Mouse (Mus musculus) liver, adult (tissue): ENCODE results near the gene Sms.

Source experiments
- GATA4 ChIP-seq: IDR thresholded peaks from 2 replicates; pipeline ENCODE4 v1.6.1; 2014; ENCODE audit warnings: mild to moderate bottlenecking, low read length; ENCODE audit not compliant: insufficient replicate concordance

Sms gene

DNA sequence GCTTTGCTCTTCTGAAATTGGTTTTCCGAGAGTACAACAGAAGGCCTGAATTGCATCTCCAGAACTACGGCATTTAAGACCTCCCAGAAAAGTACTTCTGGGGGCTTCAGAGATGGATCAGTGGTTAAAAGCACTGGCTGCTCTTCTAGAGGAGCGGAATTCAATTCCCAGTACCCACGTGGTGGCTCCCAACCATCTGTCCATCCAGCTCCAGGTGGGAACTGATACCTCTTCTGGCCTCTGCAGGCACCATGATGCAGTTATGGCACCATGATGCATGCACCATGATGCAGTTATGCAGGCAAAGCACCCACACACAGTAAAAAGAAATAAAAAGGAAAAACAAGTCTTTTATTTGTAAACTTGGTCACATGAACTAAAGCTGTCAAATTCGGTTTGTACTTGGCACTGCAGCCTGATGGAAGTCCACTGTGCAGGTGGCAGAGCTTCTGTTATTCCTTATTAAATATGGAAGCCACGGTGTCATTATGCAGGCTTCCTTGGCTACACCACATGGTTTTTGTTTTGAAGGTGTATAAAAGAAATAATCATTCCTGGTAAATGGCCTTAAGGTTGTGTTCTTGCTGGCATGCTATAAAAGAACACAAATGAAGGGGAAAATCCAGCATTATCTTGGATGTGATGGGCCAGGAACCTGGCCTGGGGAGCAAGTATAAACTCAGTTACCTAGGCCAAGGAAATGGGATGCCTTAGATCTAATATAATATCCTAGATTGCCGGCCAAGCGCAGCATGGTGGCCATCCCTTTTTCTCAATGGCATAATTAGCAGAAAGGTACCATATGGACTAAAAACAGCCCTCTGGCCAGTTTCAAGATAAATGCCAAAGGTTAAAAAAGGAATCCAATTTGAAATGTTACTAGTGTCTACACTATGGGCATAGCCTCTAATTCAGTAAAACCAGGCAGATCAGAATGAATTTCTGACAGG is 20.1 kb downstream of the Sms start:
- TF ChIP-seq GATA4: no peak

DNA sequence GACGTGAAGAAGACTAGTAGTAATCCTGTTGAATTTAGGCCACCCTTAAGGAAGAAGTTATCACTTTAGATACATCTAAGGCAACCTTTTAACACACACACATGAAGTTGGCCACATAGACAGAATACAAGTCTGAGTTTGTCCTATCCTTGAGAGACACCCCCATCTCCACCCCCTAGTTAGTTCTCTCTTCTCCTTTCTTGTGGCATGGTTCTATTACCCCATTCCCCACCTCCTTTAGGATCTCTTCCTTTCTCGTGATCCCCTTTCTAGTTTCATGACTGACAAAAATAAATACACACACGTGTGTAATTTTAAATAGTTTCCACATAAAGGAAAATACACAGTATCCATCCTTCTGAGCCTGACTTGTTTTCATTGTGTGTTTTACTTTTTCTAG is 23.3 kb downstream of the Sms start:
- no peak for TF ChIP-seq GATA4

- no peak for TF ChIP-seq GATA4
These were observed 24.0 kb downstream of the Sms start for GRCm38 (mm10) chrX:157468055-157468454.

DNA sequence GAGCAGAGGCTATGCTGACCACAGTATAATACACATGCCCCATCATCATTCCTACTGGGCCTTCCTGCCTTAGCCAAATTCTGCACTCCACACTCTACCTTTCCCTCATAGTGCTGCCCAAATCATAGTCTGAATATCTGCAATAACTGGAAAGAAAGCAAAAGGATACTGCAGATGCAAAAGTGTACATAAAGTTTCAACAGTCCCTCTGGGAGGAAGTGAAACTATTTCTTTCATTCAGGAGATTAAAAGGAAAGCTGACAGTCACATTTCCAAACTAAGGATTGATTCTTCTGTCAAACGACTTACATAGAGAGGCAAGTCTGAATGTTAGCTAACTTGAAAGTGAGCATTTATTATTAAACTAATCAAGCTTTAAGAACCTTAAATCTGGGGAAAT is 26.1 kb downstream of the Sms start:
- TF ChIP-seq GATA4: no peak

DNA sequence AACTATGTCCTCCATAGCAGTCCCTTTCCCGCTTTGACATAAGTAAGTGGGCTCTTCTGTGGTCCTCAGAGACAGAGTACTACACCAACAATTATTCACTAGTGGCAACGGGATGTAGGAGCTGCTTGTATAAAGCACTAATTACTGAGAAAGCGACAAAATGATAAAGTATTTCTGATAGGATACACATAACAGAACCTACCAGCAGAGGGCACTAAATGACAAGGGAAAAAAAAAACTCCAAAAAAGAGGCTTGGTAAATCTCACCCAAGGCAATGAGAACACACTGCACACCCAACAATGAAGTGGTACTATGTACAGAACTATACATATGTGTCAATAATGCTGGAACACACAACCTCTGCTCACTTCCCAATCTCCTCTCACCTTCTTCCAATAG is 29.4 kb downstream of the Sms start:
- TF ChIP-seq GATA4: no peak

DNA sequence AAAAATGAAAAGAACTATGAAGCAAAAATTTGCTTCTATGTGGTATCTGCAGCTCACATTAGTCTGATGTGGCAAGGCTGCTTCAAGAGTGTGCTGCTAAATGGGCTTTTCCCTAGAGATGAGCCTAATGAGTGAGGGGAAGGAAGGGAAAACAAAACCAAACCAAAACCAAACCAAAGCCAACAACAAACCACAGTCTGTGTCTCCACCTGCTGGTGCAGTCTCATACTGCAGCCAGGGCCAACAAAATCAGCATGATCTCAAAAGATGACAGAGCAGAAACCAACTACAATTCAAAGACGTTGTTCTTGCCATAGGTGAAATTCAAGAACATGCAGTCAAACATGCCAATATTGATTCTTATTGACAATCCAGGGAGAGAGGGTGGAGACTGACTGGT is 37.7 kb downstream of the Sms start:
- no peak for TF ChIP-seq GATA4

DNA sequence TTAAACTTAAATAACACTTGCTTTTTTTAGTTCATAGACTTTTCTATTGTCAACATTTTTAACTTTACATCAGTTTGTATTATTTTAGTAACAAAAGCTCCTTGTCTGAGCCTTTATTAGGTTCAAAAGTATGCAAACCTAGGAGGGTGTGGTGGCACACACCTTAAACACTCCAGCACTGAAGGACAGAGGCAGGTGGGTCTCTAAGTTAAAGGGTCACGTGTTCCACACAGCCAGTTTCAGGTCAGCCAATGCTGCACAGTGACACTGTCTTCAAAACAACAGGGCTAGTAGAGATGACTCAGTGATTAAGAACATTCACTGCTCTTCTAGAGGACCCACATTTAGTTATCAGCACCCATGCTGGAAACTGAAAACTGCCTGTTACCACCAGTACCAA is 43.1 kb downstream of the Sms start:
- no peak for TF ChIP-seq GATA4

DNA sequence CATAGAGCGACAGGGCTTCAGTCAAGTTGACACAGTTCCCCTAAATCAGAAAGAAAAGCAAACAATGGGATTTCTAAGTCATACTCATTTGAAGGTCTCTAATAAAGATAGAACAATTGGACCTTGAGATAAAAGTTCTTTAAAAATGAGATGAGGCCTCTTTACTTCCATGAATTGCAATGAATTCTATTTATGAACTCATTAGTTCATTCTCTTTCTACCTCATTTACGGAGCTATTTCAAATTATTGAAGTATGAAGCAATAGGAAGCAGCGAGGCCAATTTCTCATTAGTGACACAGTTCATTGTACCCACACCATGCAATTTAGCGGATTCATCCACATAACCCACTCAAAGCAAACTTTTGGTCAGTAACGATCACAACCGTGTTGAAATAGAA is 44.7 kb downstream of the Sms start:
- no peak for TF ChIP-seq GATA4

DNA sequence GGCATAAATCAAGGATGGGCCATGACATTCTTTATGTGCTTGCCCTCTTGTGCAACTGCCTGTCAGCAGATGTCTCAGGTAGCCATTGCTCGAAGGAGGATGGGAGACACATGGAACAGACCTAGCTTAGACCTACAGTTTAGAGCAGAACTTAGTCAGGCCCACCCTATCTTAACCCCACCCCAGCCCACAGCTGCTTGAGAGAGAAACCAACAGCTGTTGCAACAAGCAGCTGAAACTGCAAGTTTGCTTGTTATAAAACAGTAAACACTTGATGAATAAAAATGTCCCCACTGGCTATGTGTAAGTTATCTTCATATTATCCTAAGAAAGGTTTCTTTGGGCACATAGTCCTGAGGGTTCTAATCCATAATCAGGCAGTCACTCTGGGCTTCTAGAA is 57.3 kb downstream of the Sms start:
- no peak for TF ChIP-seq GATA4

- no peak for TF ChIP-seq GATA4
These were observed 72.6 kb downstream of the Sms start for GRCm38 (mm10) chrX:157419451-157419850.

GRCm38 (mm10) chrX:157415212-157415611 is 76.9 kb downstream of the Sms start, which contains the start of gene Phex:
Gene Phex, minus strand, starts transcription at chrX:157415312.
- TF ChIP-seq GATA4: no peak

GRCm38 (mm10) chrX:157404919-157405318 is 87.2 kb downstream of the Sms start:
- no peak for TF ChIP-seq GATA4
